Mouse (Mus musculus): ENCODE results near the gene Lipo4.
A peak's percentile ranks its signal among the peaks of the same experiment; 100 is the strongest.

Gene Lipo4

DNA sequence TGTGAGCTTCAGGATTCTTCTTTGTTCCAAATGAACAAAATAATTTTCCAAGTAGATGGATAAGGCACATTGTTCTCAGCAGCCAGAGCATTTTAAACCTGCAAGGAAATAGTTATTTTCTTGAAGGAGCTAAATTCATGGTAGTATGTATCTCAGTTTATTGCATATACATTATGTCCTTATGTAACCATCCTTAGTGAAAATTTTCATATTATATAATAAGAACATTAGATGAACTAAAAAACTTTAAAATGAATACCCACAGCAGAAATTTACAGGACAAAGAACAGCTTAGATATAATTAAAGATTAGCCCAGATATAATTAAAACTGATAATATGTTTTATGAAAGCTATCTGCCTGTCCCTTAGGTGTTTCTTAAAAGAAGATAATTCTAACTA, at the start of gene Lipo4:
Gene Lipo4, minus strand, starts transcription at position 101 of the 400 bp plus-strand sequence.
- DNase-seq (ENCODE audit: low read depth, low spot score), result no peak

GRCm38 (mm10) chr19:33456426-33456825, 61.2 kb downstream of the Lipo4 start:
- peak; percentile 79 for DNase-seq (ENCODE audit: low read depth, low spot score)

DNA sequence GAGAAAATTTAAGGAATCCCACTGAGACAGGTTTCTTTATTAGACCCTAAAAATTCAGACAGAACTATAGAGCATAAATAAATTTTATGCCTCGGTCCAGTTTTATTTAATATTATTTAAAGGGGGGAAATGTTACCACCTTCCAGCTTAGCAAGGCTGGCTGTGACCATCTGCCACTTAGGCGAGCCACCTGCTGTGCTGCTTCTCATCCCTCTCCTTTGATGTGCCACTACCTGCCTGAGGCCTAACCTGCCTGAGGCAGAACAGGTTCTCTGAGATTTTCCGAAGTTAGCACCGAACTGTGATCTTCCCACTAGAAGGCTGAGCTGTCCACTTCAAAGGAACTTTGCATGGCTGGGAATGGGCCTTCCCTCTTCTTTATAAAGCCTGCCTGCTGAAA, 63.9 kb downstream of the Lipo4 start:
- DNase-seq (ENCODE audit: low read depth, low spot score), result no peak
